Mouse (Mus musculus) MEL (cell line): ENCODE measurements around the gene Tmem248.

Source experiments
- MXI1 ChIP-seq: IDR thresholded peaks from 2 replicates; pipeline ENCODE4 v1.6.1; 2011; ENCODE audit warnings: mild to moderate bottlenecking, low read depth, low read length, improper control_type of control experiment
- POLR2A ChIP-seq, 2 experiments: IDR thresholded peaks; 2 replicates each; pipeline ENCODE4 v1.6.1; 2011 to 2012; ENCODE audit warnings: low read length in 2 of 2, mild to moderate bottlenecking in 2 of 2, control low read depth in 1 of 2, improper control_type of control experiment in 1 of 2, low read depth in 1 of 2, moderate library complexity in 1 of 2; ENCODE audit not compliant: control insufficient read depth in 1 of 2, insufficient read depth in 1 of 2, poor library complexity in 1 of 2

- TF ChIP-seq POLR2A (IDR thresholded peaks at IDR 0.05; ENCODE audit: control insufficient read depth in 1 of 2, insufficient read depth in 1 of 2, low read depth in 1 of 2, low read length in 2 of 2, poor library complexity in 1 of 2) (no peak), MXI1 (no peak)
Measured at GRCm38 (mm10) chr5:130193760-130194159, 23.1 kb upstream of the Tmem248 start.
